Mouse (Mus musculus): ENCODE measurements around the gene Tmx2. TPM values are rescaled to one million over a fixed set of nuclear protein-coding genes. Genes with fewer than 3 reads are reported as not detected.

Gene Tmx2
- polyA plus RNA-seq, 1 experiment from 2014 or later, result 216 TPM

- peak overlapping the region; percentile 5; the same call in 1 of the 2 replicates for H3K9ac ChIP-seq (replicated peaks; ENCODE audit: low read length)
- WGBS, result 62% methylated on average over 4 of the region's 4 CpGs
These were observed 44.9 kb downstream of the Tmx2 start for GRCm38 (mm10) chr2:84634006-84634405.

GRCm38 (mm10) chr2:84632999-84633398 lies 45.9 kb downstream of the Tmx2 start:
- Histone ChIP-seq H3K27me3 (ENCODE audit: insufficient read depth, low read length) (no peaks in the 10 kb centered on the region), H3K36me3 (ENCODE audit: insufficient read depth, low read length) (no peaks in the 10 kb centered on the region), H3K4me3 (ENCODE audit: low read length) (peak overlapping the region; percentile 1; the same call in 1 of the 2 replicates), H3K9ac (replicated peaks; ENCODE audit: low read length) (peak overlapping the region; percentile 6; the same call in 1 of the 2 replicates), H3K27ac (ENCODE audit: low read length) (peak overlapping the region; percentile 76), H3K9me3 (ENCODE audit: low read length) (no peaks in the 10 kb centered on the region), H3K4me1 (ENCODE audit: insufficient read depth, low read length) (peaks cover 62% of the 10 kb centered on the region), H3K4me2 (replicated peaks; ENCODE audit: low read depth, low read length) (peak overlapping the region; percentile 35)
- ATAC-seq (ENCODE audit: low FRiP score, low TSS enrichment), result peak; percentile 12; the same call in 1 of the 2 replicates
- WGBS, result 4% methylated on average over 3 of the region's 3 CpGs

More at GRCm38 (mm10) chr2:84634006-84634405, 44.9 kb downstream of the Tmx2 start:
- H3K27ac ChIP-seq (ENCODE audit: low read length), result peak overlapping the region; percentile 99
- H3K9me3 ChIP-seq (ENCODE audit: low read length), result no peaks in the 10 kb centered on the region
- no peaks in the 10 kb centered on the region for H3K27me3 ChIP-seq (ENCODE audit: insufficient read depth, low read length)
- ATAC-seq (ENCODE audit: low FRiP score, low TSS enrichment), result no peak
- peak overlapping the region; percentile 2; the same call in 1 of the 2 replicates for H3K4me2 ChIP-seq (replicated peaks; ENCODE audit: low read depth, low read length)
- no peaks in the 10 kb centered on the region for H3K36me3 ChIP-seq (ENCODE audit: insufficient read depth, low read length)
- H3K4me1 ChIP-seq (ENCODE audit: insufficient read depth, low read length), result peaks cover 68% of the 10 kb centered on the region
- H3K4me3 ChIP-seq (ENCODE audit: low read length), result no peak overlapping the region

GRCm38 (mm10) chr2:84632001-84632400 lies 46.9 kb downstream of the Tmx2 start:
- no peak for ATAC-seq (ENCODE audit: low FRiP score, low TSS enrichment)
- Histone ChIP-seq H3K27me3 (ENCODE audit: insufficient read depth, low read length) (no peaks in the 10 kb centered on the region), H3K9me3 (ENCODE audit: low read length) (no peaks in the 10 kb centered on the region), H3K4me2 (replicated peaks; ENCODE audit: low read depth, low read length) (no peak overlapping the region), H3K4me1 (ENCODE audit: insufficient read depth, low read length) (peaks cover 60% of the 10 kb centered on the region), H3K4me3 (ENCODE audit: low read length) (no peak overlapping the region), H3K36me3 (ENCODE audit: insufficient read depth, low read length) (no peaks in the 10 kb centered on the region), H3K27ac (ENCODE audit: low read length) (no peak overlapping the region; the same call in 1 of the 2 replicates), H3K9ac (replicated peaks; ENCODE audit: low read length) (no peak overlapping the region)
- WGBS, result 84% methylated on average over 1 of the region's 1 CpGs

- H3K36me3 ChIP-seq (ENCODE audit: insufficient read depth, low read length), result peaks cover 8% of the 10 kb centered on the region
- no peak overlapping the region for H3K4me2 ChIP-seq (replicated peaks; ENCODE audit: low read depth, low read length)
- WGBS, result 17% methylated on average over 3 of the region's 3 CpGs
- H3K4me1 ChIP-seq (ENCODE audit: insufficient read depth, low read length), result peaks cover 22% of the 10 kb centered on the region
- H3K27ac ChIP-seq (ENCODE audit: low read length), result peak overlapping the region; percentile 51; the same call in 1 of the 2 replicates
- no peaks in the 10 kb centered on the region for H3K27me3 ChIP-seq (ENCODE audit: insufficient read depth, low read length)
- ATAC-seq (ENCODE audit: low FRiP score, low TSS enrichment), result peak; percentile 60
- no peak overlapping the region for H3K4me3 ChIP-seq (ENCODE audit: low read length)
- no peaks in the 10 kb centered on the region for H3K9me3 ChIP-seq (ENCODE audit: low read length)
- no peak overlapping the region for H3K9ac ChIP-seq (replicated peaks; ENCODE audit: low read length)
These were observed 51.9 kb downstream of the Tmx2 start for GRCm38 (mm10) chr2:84627036-84627435.

DNA sequence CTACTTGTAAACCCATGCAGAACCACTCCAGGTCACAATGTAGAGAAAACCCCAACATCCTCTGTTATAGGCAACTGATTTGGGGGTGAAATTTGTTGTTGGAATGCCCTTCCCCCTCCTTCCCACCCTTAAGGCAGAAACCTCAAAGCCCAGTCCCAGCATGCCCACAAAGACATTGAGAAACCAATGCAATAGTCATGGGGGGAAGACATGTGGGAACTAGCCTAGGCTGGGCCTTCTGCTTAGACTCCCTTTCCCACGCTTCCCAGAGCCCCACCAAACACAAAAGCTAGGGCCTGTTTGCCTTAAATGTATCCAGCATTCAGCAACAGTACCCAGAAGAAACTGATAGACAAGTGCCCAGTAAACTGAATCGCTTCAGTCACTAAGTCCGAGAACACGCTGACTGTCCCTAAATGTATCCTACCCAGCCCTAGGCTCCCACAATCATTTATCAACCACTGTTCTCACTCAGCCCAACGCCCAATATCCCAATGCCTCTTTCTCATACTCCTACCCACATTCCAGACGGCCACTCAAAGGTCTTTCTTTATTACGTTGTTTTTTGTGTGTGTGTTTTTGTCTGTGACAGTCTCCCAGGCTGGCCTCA lies 52.5 kb downstream of the Tmx2 start:
- Histone ChIP-seq H3K36me3 (ENCODE audit: insufficient read depth, low read length) (peaks cover 8% of the 10 kb centered on the region), H3K4me3 (ENCODE audit: low read length) (no peak overlapping the region), H3K9ac (replicated peaks; ENCODE audit: low read length) (no peak overlapping the region), H3K27ac (ENCODE audit: low read length) (peak overlapping the region; percentile 8; the same call in 1 of the 2 replicates), H3K9me3 (ENCODE audit: low read length) (no peaks in the 10 kb centered on the region), H3K4me2 (replicated peaks; ENCODE audit: low read depth, low read length) (no peak overlapping the region), H3K4me1 (ENCODE audit: insufficient read depth, low read length) (peaks cover 22% of the 10 kb centered on the region), H3K27me3 (ENCODE audit: insufficient read depth, low read length) (no peaks in the 10 kb centered on the region)
- peak; percentile 8; the same call in 1 of the 2 replicates for ATAC-seq (ENCODE audit: low FRiP score, low TSS enrichment)
- WGBS, result 53% methylated on average over 7 of the region's 7 CpGs

DNA sequence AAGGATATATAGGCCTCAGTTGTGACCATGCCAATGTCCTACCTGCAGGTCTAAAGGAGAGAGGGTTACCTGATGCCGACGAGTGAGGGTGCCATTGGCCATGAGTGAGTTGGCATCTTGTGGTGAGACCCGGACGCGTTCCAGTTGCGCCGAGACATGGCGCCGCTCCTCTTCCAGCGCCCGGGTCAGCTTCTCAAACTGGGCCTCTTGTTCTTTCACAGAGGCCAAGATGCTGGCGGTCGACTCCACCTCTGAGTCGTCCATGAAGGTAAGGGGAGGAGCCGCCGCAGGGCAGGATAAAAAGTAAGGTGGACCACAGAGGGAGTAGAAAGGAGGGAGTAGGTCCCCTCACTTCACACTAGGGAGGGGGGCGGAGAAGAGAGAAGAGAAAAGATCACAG lies 54.7 kb downstream of the Tmx2 start:
- Histone ChIP-seq H3K4me3 (ENCODE audit: low read length) (no peak overlapping the region), H3K36me3 (ENCODE audit: insufficient read depth, low read length) (peaks cover 27% of the 10 kb centered on the region), H3K27me3 (ENCODE audit: insufficient read depth, low read length) (no peaks in the 10 kb centered on the region), H3K4me2 (replicated peaks; ENCODE audit: low read depth, low read length) (no peak overlapping the region), H3K9ac (replicated peaks; ENCODE audit: low read length) (no peak overlapping the region), H3K9me3 (ENCODE audit: low read length) (no peaks in the 10 kb centered on the region), H3K4me1 (ENCODE audit: insufficient read depth, low read length) (peaks cover 20% of the 10 kb centered on the region), H3K27ac (ENCODE audit: low read length) (no peak overlapping the region)
- WGBS, result 95% methylated on average over 17 of the region's 17 CpGs
- ATAC-seq (ENCODE audit: low FRiP score, low TSS enrichment), result 0 out of 2 replicates have a peak, but pooled peaks have one; percentile 25

GRCm38 (mm10) chr2:84623428-84624119 lies 55.4 kb downstream of the Tmx2 start:
- Histone ChIP-seq H3K27ac (ENCODE audit: low read length) (no peak overlapping the region), H3K4me1 (ENCODE audit: insufficient read depth, low read length) (peaks cover 17% of the 10 kb centered on the region), H3K27me3 (ENCODE audit: insufficient read depth, low read length) (no peaks in the 10 kb centered on the region), H3K4me3 (ENCODE audit: low read length) (no peak overlapping the region), H3K4me2 (replicated peaks; ENCODE audit: low read depth, low read length) (no peak overlapping the region), H3K36me3 (ENCODE audit: insufficient read depth, low read length) (peaks cover 30% of the 10 kb centered on the region), H3K9ac (replicated peaks; ENCODE audit: low read length) (no peak overlapping the region), H3K9me3 (ENCODE audit: low read length) (no peaks in the 10 kb centered on the region)
- WGBS, result 90% methylated on average over 3 of the region's 3 CpGs
- no peak for ATAC-seq (ENCODE audit: low FRiP score, low TSS enrichment)

DNA sequence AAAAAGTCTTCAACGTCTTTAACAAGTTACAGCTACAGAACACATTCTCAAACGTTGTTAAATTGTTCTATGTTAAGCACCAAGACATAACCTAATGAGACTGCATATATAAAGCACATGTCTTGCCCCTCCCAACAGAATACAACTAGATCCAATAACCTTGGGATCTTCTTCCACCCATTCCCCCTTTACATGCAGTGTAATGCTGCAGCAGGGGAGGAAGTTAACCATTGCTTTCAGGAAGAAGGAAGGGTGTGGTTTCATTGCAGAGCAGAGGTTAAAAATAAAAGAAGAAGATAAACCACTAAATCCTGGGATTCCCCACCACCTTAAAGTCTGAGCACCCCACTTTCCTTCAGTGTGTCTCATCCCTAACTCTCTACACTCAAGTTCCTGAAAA lies 56.3 kb downstream of the Tmx2 start:
- Histone ChIP-seq H3K9me3 (ENCODE audit: low read length) (no peaks in the 10 kb centered on the region), H3K4me1 (ENCODE audit: insufficient read depth, low read length) (peaks cover 12% of the 10 kb centered on the region), H3K4me2 (replicated peaks; ENCODE audit: low read depth, low read length) (no peak overlapping the region), H3K9ac (replicated peaks; ENCODE audit: low read length) (no peak overlapping the region), H3K36me3 (ENCODE audit: insufficient read depth, low read length) (peaks cover 30% of the 10 kb centered on the region), H3K4me3 (ENCODE audit: low read length) (no peak overlapping the region), H3K27ac (ENCODE audit: low read length) (no peak overlapping the region), H3K27me3 (ENCODE audit: insufficient read depth, low read length) (no peaks in the 10 kb centered on the region)
- WGBS, result 79% methylated on average over 2 of the region's 2 CpGs
- no peak for ATAC-seq (ENCODE audit: low FRiP score, low TSS enrichment)

Data from kidney, embryonic 16.5 days (tissue).